Mouse (Mus musculus) CH12.LX (cell line): ENCODE measurements around the gene Cdh8.

ENCODE experiments used
- E2F4 ChIP-seq: IDR thresholded peaks from 2 replicates; pipeline ENCODE4 v1.6.1; 2011; ENCODE audit warnings: low read depth, low read length, improper control_type of control experiment; ENCODE audit not compliant: insufficient replicate concordance
- MAX ChIP-seq: IDR thresholded peaks from 2 replicates; pipeline ENCODE4 v1.6.1; 2011; ENCODE audit warnings: low read length, improper control_type of control experiment

GRCm38 (mm10) chr8:99145436-99145835 lies 270.8 kb downstream of the Cdh8 start:
- TF ChIP-seq MAX: no peak
- no peak for TF ChIP-seq E2F4
